Comparison of ENCODE assay signal across 36 mouse cellular contexts in genomic region chr8:124626251-124626650, GRCm38 (mm10). TPM values are rescaled to one million over a fixed set of nuclear protein-coding genes. Genes with fewer than 3 reads are reported as not detected.
"Had no signal": no experiment of that assay in that cellular context is flagged by ENCODE, and none has a peak within 500 bp of the region (broad histone marks: within the 10 kb centered on the region; RNA-seq: fewer than 3 reads in every experiment).

No protein-coding gene starts in this region.

- DNase-seq: cerebellum, adult 2 months; cerebellum, adult 8-10 months; cerebellum, adult 9-10 months; cerebellum, adult 9-11 months; cerebellum, postnatal 10 days; cerebellum, postnatal 14 days; cerebellum, postnatal 25 days; cerebellum, postnatal 36 days; embryo, embryonic 11 days; forebrain, postnatal 0 days; gastrocnemius, adult 2 months; gastrocnemius, postnatal 10 days; gastrocnemius, postnatal 14 days; gastrocnemius, postnatal 25 days; gastrocnemius, postnatal 36 days; heart, adult 18-20 months; heart, adult 2 months had no signal

- H3K4me2 ChIP-seq: embryonic facial prominence, embryonic 12.5 days; embryonic facial prominence, embryonic 13.5 days; embryonic facial prominence, embryonic 15.5 days; forebrain, embryonic 12.5 days; forebrain, embryonic 13.5 days; forebrain, embryonic 15.5 days had no signal

- H3K9me3 ChIP-seq: embryonic facial prominence, embryonic 10.5 days; embryonic facial prominence, embryonic 12.5 days; embryonic facial prominence, embryonic 13.5 days; embryonic facial prominence, embryonic 15.5 days; forebrain, embryonic 10.5 days; forebrain, embryonic 12.5 days; forebrain, embryonic 13.5 days; forebrain, embryonic 15.5 days had no signal

- H3K27ac ChIP-seq: embryonic facial prominence, embryonic 10.5 days; embryonic facial prominence, embryonic 12.5 days; embryonic facial prominence, embryonic 13.5 days; embryonic facial prominence, embryonic 15.5 days; forebrain, embryonic 10.5 days; forebrain, embryonic 12.5 days; forebrain, embryonic 13.5 days; forebrain, embryonic 15.5 days; gastrocnemius, adult 2 months; heart, adult 2 months had no signal

- H3K4me1 ChIP-seq: embryonic facial prominence, embryonic 12.5 days; forebrain, embryonic 12.5 days had no signal

- H3K36me3 ChIP-seq: embryonic facial prominence, embryonic 10.5 days; embryonic facial prominence, embryonic 12.5 days; embryonic facial prominence, embryonic 13.5 days; embryonic facial prominence, embryonic 15.5 days; forebrain, embryonic 10.5 days; forebrain, embryonic 12.5 days; forebrain, embryonic 15.5 days had no signal

- H3K27me3 ChIP-seq: embryonic facial prominence, embryonic 12.5 days; embryonic facial prominence, embryonic 13.5 days; embryonic facial prominence, embryonic 15.5 days; forebrain, embryonic 12.5 days; forebrain, embryonic 13.5 days; forebrain, embryonic 15.5 days had no signal

- ATAC-seq: forebrain, embryonic 13.5 days; forebrain, embryonic 14.5 days; forebrain, embryonic 15.5 days; forebrain, embryonic 16.5 days; forebrain, postnatal 0 days had no signal

- H3K4me3 ChIP-seq: embryonic facial prominence, embryonic 10.5 days; embryonic facial prominence, embryonic 12.5 days; embryonic facial prominence, embryonic 13.5 days; embryonic facial prominence, embryonic 15.5 days; erythroblast, embryonic 14.5 days; forebrain, embryonic 10.5 days; forebrain, embryonic 12.5 days; forebrain, embryonic 13.5 days; forebrain, embryonic 15.5 days; gastrocnemius, adult 2 months; heart, adult 2 months had no signal

- H3K9ac ChIP-seq: embryonic facial prominence, embryonic 12.5 days; embryonic facial prominence, embryonic 13.5 days; embryonic facial prominence, embryonic 15.5 days; forebrain, embryonic 12.5 days; forebrain, embryonic 13.5 days; forebrain, embryonic 15.5 days; forebrain, postnatal 0 days had no signal

RNA-seq across cellular contexts. Expression of gene Capn9, which starts 50.3 kb away (rescaled TPM):
- total RNA-seq: common myeloid progenitor, adult 5-6 weeks; forebrain, postnatal 0 days; gastrocnemius, adult 18-20 months; gastrocnemius, adult 2 months; gastrocnemius, adult 8-10 months; gastrocnemius, postnatal 10 days; gastrocnemius, postnatal 25 days; gastrocnemius, postnatal 36 days; gastrocnemius, postnatal 4 days; granulocyte monocyte progenitor cell, adult 5-6 weeks; heart, adult 18-20 months; heart, adult 2 months; heart, adult 8-10 months had no signal
- polyA plus RNA-seq: embryonic facial prominence, embryonic 10.5 days; embryonic facial prominence, embryonic 11.5 days; embryonic facial prominence, embryonic 12.5 days; erythroblast, embryonic 14.5 days; forebrain, embryonic 10.5 days; forebrain, embryonic 11.5 days; heart, adult 2 months had no signal

RNA-seq across cellular contexts. Expression of gene Agt, which starts 56.7 kb away (rescaled TPM):
- total RNA-seq: granulocyte monocyte progenitor cell, adult 5-6 weeks had no signal
- polyA plus RNA-seq: embryonic facial prominence, embryonic 11.5 days; forebrain, embryonic 10.5 days; forebrain, embryonic 11.5 days; forebrain, embryonic 12.5 days; forebrain, embryonic 13.5 days; forebrain, embryonic 14.5 days had no signal
